Mouse (Mus musculus) ZHBTc4 (cell line): Measurements from ENCODE around the gene Gm20903.
"Not testable (repeated sequence)": the region's sequence is repeated elsewhere in the genome, so short reads cannot be mapped to it uniquely, and the experiment has no call there.

Source experiments
- DNase-seq: peaks from one replicate; pipeline ENCODE4 v3.0.0-alpha.2; 2011; ENCODE audit warnings: low read depth, low spot score

Gene Gm20903

DNA sequence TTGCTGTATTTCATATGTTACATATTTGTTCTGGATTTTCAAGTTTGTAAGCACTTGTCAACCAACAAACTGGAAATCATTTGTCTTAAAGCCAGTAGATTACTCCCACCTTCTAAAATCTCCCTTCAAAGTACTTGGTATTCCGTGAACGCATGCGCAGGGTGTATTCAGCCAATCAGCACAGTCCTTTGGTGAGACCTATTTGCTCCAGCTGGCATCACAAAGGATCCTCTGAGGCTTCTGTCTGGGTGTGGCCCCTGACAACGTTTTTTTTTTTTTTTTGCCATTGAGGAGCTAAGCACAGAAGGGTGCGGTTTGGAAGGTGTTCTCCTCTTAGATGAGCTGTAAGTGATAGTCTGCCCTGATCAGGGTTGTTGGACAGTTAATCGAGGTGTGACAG, at the start of gene Gm20903:
TSS of gene Gm20903 (plus strand) at position 301 of the 400 bp plus-strand sequence.
- not testable (repeated sequence) for DNase-seq
